Mouse (Mus musculus) left cerebral cortex, adult 9 months (tissue): ENCODE measurements around the gene Slc22a17.

Source experiments
- DNase-seq, 2 experiments: peaks; one replicate each; pipeline ENCODE4 v3.0.0; 2022; ENCODE audit warnings: low spot score in 2 of 2

Slc22a17 gene

DNA sequence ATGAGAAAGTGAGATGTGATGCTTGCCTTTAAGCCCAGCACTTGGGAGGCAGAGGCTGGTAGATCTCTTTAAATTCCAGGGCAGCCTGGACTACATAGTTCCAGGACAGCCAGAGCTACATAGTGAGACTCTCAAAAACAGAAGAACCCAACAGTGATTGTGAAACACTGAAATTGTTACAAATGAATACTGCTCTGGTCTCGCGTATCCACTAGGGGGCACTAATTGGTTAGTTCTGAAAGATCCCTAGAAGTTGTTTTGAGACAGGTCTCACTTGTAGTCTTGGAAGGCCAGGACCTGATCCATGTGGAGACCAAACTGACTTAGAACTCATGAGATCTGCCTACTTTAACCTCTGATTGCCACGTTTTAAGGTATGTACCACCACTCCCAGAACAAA lies 12.5 kb downstream of the Slc22a17 start:
- DNase-seq = peak in 1 of 2 experiments; percentile 89

DNA sequence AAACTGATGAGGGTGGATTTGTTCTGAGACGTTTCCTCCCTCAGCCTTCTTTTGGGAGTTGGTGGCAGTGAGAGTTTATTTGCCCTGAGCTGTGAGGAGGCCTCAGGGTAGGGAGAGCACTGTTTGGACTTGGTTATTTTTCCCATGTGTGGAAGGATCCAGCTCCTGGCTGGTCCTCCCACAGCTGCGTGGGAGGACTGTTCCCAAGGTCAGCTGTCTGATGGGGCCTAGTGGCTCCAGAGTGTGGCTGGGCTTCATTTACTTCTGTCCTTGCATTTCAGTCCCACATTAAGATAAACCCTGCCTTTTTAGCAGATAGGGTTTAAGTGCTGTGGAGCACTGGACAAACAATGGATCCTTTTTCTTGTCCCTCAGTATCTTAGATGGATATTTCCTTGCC lies 15.5 kb downstream of the Slc22a17 start:
- no peak for DNase-seq

DNA sequence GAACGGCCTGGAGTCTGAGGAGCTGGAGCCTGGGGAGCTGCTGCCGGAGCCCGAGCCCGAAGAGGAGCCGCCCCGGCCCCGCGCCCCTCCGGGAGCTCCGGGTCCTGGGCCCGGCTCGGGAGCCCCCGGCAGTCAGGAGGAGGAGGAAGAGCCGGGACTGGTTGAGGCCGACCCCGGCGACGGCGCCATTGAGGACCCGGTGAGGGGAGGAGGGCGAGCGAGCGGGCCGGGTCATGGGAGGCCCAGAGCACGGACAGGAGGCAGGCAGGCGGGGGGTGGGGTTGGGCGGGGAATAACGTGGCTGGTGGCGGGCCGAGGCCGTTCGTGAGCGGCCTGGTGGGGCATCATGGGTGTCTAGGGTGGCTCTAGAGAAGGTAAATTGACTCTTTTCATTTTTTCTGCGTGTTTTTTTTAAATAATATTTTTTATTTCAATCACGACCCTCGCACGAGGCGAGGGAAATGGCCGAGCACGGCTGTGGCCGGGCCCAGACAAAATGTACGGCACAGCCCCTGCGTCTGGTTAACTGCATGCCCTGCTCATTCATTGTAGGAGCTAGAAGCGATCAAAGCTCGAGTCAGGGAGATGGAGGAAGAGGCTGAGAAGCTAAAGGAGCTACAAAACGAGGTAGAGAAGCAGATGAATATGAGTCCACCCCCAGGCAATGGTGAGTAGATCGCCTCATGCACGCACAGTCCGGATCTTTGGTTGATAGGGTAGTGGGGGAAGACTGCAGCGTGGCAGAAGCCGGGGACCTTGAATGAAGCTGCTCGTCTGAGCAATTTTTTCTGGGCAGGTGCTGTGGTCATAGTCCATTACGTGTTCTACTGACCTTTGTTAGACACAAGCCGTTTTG lies 18.4 kb downstream of the Slc22a17 start:
- no peak for DNase-seq

GRCm38 (mm10) chr14:54893651-54894181 lies 19.2 kb downstream of the Slc22a17 start:
- DNase-seq = peak; percentile 100

DNA sequence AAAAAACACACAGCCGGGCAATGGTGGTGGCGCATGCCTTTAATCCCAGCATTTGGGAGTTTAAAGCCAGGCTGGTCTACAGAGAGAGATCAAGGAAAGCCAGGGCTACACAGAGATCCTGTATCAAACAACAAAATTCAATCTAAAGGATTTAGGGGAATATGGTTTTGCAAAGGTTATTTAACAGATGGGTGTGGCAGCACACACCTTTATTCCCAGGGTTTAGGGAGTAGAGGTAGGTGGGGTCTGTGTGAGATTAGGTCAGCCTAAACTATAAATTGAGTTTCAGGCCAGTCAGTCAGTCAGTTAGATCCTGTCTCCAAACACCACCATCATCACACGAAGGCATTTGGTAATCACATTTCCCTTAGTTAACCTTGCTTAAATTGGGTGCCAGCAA lies 20.7 kb downstream of the Slc22a17 start, which contains the start of gene Pabpn1:
Gene Pabpn1, plus strand, starts transcription at position 301 of the 400 bp plus-strand sequence.
- no peak for DNase-seq

DNA sequence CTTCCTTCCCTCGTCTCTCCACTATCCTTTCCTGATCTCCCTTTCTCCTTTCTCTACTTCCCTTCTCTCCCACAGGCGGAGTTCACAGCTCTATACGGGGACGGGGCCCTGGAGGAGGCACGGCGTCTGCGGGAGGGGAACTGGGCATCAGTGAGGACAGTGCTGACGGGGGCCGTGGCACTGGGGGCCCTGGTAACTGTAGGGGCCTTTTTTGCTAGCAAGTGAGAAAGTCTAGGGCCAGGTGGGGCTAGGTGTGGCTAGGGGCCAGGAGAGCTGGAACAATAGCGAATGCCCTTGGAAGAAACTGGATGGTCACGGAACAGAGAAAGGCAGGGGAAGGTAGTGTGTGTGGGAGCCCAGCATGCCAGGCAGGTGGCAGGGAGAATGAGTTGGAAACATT lies 27.6 kb downstream of the Slc22a17 start:
- no peak for DNase-seq

GRCm38 (mm10) chr14:54884022-54884712 lies 28.8 kb downstream of the Slc22a17 start:
- DNase-seq = no peak

DNA sequence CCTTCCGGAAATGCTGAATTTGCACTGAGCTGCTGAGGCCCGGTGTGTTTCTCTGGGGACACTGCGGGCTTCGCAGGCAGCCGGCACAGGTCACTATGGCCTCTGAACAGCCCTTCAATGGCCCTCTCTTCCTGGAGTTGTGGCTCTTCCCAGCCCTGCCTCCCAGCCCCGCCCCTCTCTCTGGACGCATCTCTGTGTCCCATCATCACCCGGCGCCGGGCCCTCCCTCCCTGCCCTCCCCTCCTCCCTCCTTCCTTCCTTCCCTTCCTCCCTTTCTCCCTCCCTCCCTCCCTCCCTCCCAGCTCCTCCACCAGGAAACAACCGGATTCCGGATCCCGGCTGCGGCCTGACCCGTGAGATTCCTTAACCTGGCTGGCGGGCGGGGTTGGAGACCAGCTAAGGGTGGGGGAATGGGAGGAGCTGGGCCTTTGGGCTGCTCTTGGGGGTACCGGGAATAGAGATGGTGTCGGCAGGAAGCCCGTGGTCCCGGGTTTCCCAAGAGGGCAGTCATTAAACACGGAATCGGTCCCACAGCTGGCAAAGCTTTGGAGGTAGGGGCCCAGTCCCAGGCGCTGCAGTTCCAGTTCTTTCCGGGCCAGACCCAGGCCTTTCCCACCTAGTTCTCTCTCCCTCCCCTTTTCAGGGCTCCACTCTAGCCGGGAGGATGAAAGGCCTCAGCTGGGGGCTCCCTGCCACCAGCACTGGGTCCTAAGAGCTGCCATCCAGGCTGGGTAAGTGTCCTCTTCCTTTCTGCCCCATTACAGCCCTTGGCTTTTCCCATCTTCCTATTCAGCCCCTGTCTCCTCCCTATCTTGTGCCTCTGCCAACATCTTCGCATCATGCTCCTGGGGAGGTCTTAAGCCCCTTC lies 29.5 kb downstream of the Slc22a17 start, which contains the start of the genes Bcl2l2 and Gm20521:
Gene Bcl2l2, plus strand, starts transcription at position 224 of the 868 bp plus-strand sequence.
Gene Gm20521, plus strand, starts transcription at position 288 of the 868 bp plus-strand sequence.
- DNase-seq = peak in 1 of 2 experiments; percentile 69

DNA sequence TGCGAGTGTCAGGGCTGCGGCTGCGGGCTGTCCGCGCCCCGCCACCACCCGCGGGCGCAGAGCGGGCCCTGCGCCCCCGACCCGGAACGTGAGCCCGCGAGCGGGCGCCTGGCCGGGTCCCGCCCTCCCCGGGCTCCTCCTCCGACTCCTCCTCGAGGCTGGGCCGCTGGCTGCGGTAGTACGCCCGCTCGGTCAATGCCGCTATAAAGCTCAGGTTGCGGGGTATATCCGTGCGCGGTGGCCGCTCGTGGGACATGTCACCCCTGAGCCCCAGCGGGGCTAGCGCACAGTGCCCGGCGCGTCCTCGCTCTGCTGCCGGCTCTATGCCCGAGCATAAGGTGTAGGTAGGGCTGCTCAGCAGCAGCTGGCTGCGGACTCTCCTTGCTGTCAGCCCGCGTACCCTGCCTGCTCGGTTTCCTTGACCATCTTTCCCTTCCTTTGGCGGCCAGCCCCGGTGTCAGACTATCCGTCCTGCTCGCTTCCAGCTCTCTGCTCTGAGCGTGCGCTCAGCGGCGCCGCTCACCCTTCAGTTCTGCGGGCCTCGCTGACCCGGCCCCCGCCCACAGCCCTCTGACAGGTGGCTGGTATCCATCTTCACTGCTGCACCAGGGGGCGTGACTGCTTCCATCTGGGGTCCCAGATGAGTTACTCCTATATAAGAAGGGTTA lies 35.8 kb downstream of the Slc22a17 start, which contains the start of gene Ppp1r3e:
Gene Ppp1r3e, minus strand, starts transcription at position 503 of the 668 bp plus-strand sequence.
- DNase-seq = peak in 1 of 2 experiments; percentile 53

DNA sequence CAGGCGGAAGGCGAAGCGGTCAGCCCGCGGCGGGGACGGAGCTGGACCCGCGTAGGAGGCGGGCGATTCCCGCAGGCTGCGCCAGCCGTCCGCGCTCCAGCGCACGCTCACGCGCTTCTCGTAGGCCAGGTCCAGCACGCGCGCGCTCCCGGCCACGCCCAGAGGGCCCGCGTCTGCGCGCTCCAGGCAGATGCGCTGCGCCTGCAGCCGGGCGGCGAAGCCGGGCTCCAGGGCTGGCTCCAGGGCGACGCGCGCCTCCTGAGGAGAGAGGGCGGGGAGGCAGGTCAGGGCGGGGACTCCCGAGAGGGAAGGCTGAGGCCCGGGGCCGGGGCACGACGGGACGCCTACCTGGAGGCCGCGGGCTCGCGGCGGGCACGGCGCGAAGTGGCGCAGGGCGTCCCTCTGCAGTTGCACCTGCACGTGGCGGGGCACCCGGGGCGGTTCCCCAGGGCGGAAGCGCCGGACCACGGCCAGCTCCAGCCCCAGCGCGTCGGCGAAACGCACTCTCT lies 36.3 kb downstream of the Slc22a17 start:
- peak; percentile 83 to 88 for DNase-seq

- no peak for DNase-seq
Observed at GRCm38 (mm10) chr14:54875844-54876538, 36.9 kb downstream of the Slc22a17 start.

DNA sequence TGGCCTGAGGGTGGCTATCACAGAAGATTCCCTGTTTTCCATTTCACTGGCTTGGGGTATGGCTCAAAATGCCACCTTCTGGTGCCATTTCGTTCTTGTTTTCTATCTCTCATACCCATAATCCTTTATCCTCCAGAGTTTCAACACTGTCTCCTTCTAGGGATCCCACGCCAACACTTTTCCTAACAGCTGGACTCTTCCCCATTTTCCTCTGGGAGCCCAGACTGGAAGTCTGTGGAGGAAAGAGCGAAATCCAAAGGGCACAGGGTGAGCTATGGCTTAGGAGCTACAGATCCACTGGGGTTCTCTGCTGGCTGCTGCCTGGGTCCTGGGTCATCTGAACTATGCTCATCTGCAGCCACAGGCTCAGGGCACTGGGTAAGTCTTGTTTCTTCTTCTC lies 38.8 kb downstream of the Slc22a17 start:
- DNase-seq = no peak

DNA sequence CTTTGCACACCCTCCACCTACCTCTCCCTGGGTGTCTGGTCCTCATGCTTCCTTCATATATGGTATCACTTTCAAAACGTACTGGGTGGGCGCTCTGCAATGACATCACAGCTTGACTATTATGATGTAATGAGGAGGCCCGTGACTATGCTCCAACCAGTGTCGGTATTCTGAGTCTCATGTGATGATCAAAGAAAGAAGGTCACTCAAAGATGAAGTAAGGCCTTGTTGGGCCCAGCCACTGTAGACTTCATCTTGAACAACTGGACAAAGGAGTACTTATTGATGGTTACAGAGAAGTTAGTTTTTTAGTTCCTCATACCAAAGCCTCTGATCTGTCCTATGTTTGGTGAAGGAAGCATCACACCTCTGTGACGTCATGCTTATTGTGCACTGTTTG lies 42.1 kb downstream of the Slc22a17 start, which contains the start of gene Homez:
Gene Homez, minus strand, starts transcription at position 101 of the 400 bp plus-strand sequence.
- no peak for DNase-seq

GRCm38 (mm10) chr14:54868026-54868425 lies 44.9 kb downstream of the Slc22a17 start:
- DNase-seq = no peak

GRCm38 (mm10) chr14:54866936-54867335 lies 46.0 kb downstream of the Slc22a17 start:
- DNase-seq = no peak

DNA sequence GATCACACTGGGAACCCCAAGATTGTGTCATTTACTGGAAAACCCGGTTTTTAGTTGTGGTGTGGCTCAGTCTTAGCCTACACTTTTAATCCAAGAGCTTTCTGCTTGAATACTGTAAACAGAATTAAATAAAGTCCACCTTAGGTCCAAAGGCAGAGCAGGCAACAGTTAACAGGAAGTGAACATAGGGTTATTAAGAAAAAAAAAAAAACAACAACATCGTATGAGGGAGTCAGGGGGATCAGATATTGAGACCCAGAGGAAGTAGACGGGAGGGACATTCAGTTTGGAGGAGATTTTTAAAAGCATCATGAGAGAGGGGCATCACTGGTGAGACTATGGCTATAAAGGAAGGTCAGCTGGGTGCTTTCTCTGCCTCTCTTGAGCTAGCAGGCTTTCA lies 46.7 kb downstream of the Slc22a17 start:
- no peak for DNase-seq

DNA sequence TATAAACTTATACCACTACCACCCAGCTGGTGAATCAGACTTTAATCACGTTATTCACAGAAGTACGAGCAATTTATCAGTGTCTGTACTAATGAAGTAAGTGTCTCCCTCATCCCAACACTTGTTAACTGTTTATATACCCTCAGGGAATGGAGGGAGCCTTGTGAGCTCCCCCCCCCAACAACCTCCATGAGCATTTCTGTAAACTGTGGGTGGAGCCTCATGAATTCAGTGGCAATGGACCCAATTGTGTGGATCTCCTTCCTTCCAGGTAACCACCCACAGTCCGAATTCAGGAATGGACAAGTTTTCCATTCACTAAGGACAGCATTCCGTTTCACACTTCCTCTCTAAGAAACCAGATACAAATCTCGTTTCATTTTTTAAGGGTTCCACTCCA lies 47.3 kb downstream of the Slc22a17 start:
- DNase-seq = no peak

DNA sequence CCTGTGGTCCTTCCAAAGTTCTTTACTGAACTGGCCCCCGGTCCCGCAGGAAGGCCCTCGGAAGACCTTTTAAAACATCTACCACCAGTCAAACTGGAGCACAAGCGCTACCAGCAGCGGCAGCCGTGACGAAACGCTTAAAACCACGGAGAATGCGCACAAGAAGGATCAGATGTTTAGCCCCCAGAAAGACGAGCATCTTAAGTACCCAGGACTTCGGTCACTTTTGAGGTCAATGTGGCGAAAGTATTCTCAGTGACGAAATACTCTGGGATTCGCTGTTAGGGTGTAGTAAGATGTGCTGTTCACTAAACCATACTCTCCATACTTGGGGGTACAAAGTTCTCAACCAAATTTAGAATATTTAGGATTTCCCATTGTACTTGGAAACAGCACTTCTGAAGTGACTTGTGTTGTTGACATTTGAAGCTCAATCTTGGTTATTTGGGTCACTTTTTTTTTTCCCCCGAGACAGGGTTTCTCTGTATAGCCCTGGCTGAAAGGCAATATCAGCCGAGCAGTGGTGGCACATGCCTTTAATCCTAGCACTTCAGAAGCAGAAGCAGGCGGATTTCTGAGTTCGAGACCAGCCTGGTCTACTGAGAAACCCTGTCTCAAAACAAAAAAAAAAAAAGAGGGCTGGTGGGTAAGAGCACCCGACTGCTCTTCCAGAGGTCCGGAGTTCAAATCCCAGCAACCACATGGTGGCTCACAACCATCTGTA lies 48.5 kb downstream of the Slc22a17 start:
- DNase-seq = no peak
